Mouse (Mus musculus) neural tube, postnatal 0 days (tissue): Measurements from ENCODE around the gene Tarbp1. TPM values are rescaled to one million over a fixed set of nuclear protein-coding genes. Genes with fewer than 3 reads are reported as not detected.

Experiments used
- polyA plus RNA-seq: library from polyadenylated mRNA; unstranded; fragments of >200 nt; fragmentation: Nextera tagmentation; extraction: Ambion mirVana; gene quantifications from 2 replicates; pipeline ENCODE4 v1.2.1, GENCODE M21; 2015

The Tarbp1 gene
- 1.3 and 1.4 TPM in 2 replicates for polyA plus RNA-seq

GRCm38 (mm10) chr8:126474299-126475187 is at the start of gene Tarbp1:
Tarbp1 (minus strand) TSS chr8:126475065.

GRCm38 (mm10) chr8:126422174-126422919 is 52.5 kb downstream of the Tarbp1 start, which contains the start of gene Coa6:
Coa6 (plus strand) TSS chr8:126422515.

Other genes with a start within 250 kb of the Tarbp1 start
- gene Slc35f3, start 176.5 kb downstream of the Tarbp1 start, polyA plus RNA-seq, result 13.3 and 14.8 TPM in 2 replicates
- gene Coa6, start 52.5 kb downstream of the Tarbp1 start, polyA plus RNA-seq, result 66.8 and 71.8 TPM in 2 replicates
- 10.9 and 11.0 TPM in 2 replicates for gene Irf2bp2, start 118.9 kb upstream of the Tarbp1 start, polyA plus RNA-seq